Mouse (Mus musculus) heart, postnatal 0 days (tissue): ENCODE data around the gene Myo9a.

Source experiments
- CTCF ChIP-seq: IDR thresholded peaks from 2 replicates; pipeline ENCODE4 v1.5.1; 2016; ENCODE audit warnings: antibody characterized with exemption, control low read depth, low read depth
- EP300 ChIP-seq: IDR thresholded peaks from 2 replicates; pipeline ENCODE4 v1.6.1; 2016; ENCODE audit warnings: antibody characterized with exemption, low read depth

DNA sequence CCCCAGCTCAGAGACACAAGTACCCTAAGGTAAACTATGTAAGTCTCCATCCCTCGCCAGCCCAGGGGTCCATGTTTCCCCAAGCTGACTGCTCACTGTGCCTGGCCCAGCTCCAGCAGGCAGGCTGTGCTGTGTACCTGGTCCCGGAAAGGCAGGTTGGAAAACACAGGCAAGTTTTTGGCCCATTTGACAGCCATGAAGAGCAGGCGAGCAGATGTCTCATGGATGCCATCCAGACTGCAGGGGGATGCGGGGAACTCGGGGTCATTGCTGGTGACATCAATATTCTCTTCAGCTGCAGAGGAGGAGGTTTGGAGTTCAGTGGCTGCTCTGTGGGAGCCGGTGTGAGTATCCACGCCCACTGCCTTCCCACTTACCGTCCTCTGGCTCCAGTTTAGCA, 197.5 kb downstream of the Myo9a start:
- TF ChIP-seq CTCF (no peak), EP300 (no peak)
